Mouse (Mus musculus): ENCODE measurements around the gene Hadhb.

DNA sequence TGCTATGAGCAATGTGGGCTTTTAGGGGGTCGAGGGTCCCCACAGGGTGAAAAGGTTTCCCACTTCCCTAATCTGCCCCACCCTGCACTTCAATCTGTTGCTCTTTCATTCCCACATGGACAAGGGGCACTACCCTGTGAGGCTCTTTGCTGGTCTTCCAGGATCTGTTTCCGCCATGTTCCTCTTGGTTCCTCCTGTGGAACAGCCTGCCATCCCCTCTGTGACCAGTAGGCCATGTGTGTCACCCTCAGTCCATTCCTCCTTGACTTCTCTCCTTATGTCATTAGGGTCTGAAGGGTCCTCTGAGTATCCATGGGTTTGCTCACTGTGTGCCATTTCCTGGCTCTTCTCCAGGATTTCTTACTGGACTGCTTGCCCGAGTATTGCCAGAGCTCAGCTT, 43.3 kb upstream of the Hadhb start:
- TF ChIP-seq POLR2A (IDR thresholded peaks at IDR 0.05; ENCODE audit: insufficient read depth, low read depth, low read length) (no peak), EP300 (IDR thresholded peaks at IDR 0.05; ENCODE audit: insufficient read depth, low read depth, low read length) (no peak), CTCF (IDR thresholded peaks at IDR 0.05) (no peak; the same call in 1 of the 2 replicates)

Data from heart, adult 2 months (tissue).